ENCODE assay signal across 30 mouse cellular contexts in the genomic region with DNA sequence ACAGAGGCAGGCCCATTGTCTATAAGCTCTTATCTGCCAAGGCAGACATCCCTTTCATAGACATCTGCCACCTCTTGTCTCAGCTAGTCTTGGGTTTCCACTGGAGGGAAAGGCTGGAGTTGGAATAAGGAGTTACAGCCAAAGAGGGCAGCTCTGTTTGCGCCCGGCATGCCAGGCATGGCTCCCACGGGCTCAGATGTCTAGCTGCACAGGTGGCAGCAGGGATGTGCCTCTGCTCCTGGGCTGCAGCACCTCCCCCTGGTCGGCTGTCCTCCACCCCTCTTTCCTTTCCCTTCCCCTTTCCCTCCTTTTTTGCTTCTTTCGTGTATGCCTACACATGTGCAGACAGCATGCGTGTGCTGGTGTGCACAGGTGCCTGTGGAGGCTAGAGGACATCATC. TPM values are rescaled to one million over a fixed set of nuclear protein-coding genes. Genes with fewer than 3 reads are reported as not detected.
DNase-seq lines count a peak whose midpoint lies in the region; ATAC-seq lines count a peak whose summit lies in the region.
"Had no signal": no experiment of that assay in that cellular context is flagged by ENCODE, and none has a peak within 500 bp of the region (broad histone marks: within the 10 kb centered on the region; RNA-seq: fewer than 3 reads in every experiment).

No protein-coding gene starts in this region.

- no peak overlapping the region for H3K4me2 ChIP-seq in forebrain, embryonic 13.5 days
- no peak overlapping the region for H3K4me2 ChIP-seq in kidney, embryonic 14.5 days (replicated peaks; ENCODE audit: low read depth, low read length)
- H3K4me2 ChIP-seq: heart, embryonic 12.5 days; hindbrain, embryonic 15.5 days; liver, embryonic 13.5 days; midbrain, embryonic 15.5 days; neural tube, embryonic 12.5 days had no signal

- H3K9me3 ChIP-seq in forebrain, embryonic 10.5 days: no peaks in the 10 kb centered on the region
- H3K9me3 ChIP-seq in forebrain, embryonic 13.5 days (replicated peaks): no peaks in the 10 kb centered on the region
- no peaks in the 10 kb centered on the region for H3K9me3 ChIP-seq in kidney, embryonic 14.5 days (ENCODE audit: control insufficient read depth, low read length)
- H3K9me3 ChIP-seq in megakaryocyte, embryonic 14.5 days: no peaks in the 10 kb centered on the region
- H3K9me3 ChIP-seq: heart, embryonic 12.5 days; hindbrain, embryonic 15.5 days; liver, embryonic 13.5 days; midbrain, embryonic 15.5 days; neural tube, embryonic 12.5 days had no signal

- DNase-seq in forebrain, embryonic 10.5 days (ENCODE audit: extremely low spot score, low spot score): no peak
- no peak for DNase-seq in kidney, adult 11 months
- DNase-seq in B cell, adult 2 months: no peak
- DNase-seq: adrenal gland, postnatal 25 days; cerebellum, adult 2 months; cerebellum, postnatal 25 days; heart, adult 2 months; heart, postnatal 4 days; kidney, adult 2 months; kidney, postnatal 25 days; liver, embryonic 13.5 days; lung, adult 18-20 months; lung, postnatal 4 days; right cerebral cortex, postnatal 4 days; thymus, adult 2 months; thymus, postnatal 36 days had no signal

- 0 out of 2 replicates have a peak, but pooled peaks cover 5% of the 10 kb centered on the region for H3K27me3 ChIP-seq in forebrain, embryonic 10.5 days (ENCODE audit: poor library complexity, severe bottlenecking)
- no peaks in the 10 kb centered on the region for H3K27me3 ChIP-seq in forebrain, embryonic 13.5 days
- H3K27me3 ChIP-seq in kidney, embryonic 14.5 days (ENCODE audit: control insufficient read depth, insufficient read depth, low read length): no peaks in the 10 kb centered on the region
- H3K27me3 ChIP-seq in megakaryocyte, embryonic 14.5 days (replicated peaks): peaks cover 87% of the 10 kb centered on the region
- H3K27me3 ChIP-seq: heart, embryonic 12.5 days; hindbrain, embryonic 15.5 days; liver, embryonic 13.5 days; midbrain, embryonic 15.5 days had no signal

- H3K36me3 ChIP-seq in forebrain, embryonic 10.5 days (replicated peaks): no peaks in the 10 kb centered on the region
- H3K36me3 ChIP-seq in forebrain, embryonic 13.5 days (ENCODE audit: poor library complexity, severe bottlenecking): no peaks in the 10 kb centered on the region
- no peaks in the 10 kb centered on the region for H3K36me3 ChIP-seq in kidney, embryonic 14.5 days (ENCODE audit: control insufficient read depth, insufficient read depth, low read length)
- no peaks in the 10 kb centered on the region for H3K36me3 ChIP-seq in megakaryocyte, embryonic 14.5 days (replicated peaks; ENCODE audit: low read length)
- H3K36me3 ChIP-seq: heart, embryonic 12.5 days; hindbrain, embryonic 15.5 days; liver, embryonic 13.5 days; midbrain, embryonic 15.5 days; neural tube, embryonic 12.5 days had no signal

- H3K4me3 ChIP-seq in forebrain, embryonic 10.5 days: no peak overlapping the region
- no peak overlapping the region for H3K4me3 ChIP-seq in forebrain, embryonic 13.5 days
- H3K4me3 ChIP-seq in kidney, embryonic 14.5 days (ENCODE audit: low read length): no peak overlapping the region
- peak overlapping the region; percentile 64 for H3K4me3 ChIP-seq in megakaryocyte, embryonic 14.5 days (replicated peaks)
- H3K4me3 ChIP-seq: heart, adult 2 months; heart, embryonic 12.5 days; hindbrain, embryonic 15.5 days; liver, embryonic 13.5 days; midbrain, embryonic 15.5 days; neural tube, embryonic 12.5 days had no signal

- WGBS in forebrain, embryonic 10.5 days: 80% methylated on average over 6 of the region's 6 CpGs
- 87% methylated on average over 6 of the region's 6 CpGs for WGBS in forebrain, embryonic 13.5 days
- 77% methylated on average over 6 of the region's 6 CpGs for WGBS in kidney, embryonic 14.5 days

- H3K27ac ChIP-seq in forebrain, embryonic 10.5 days: peak overlapping the region; percentile 22; the same call in 1 of the 2 replicates
- H3K27ac ChIP-seq in forebrain, embryonic 13.5 days: no peak overlapping the region
- H3K27ac ChIP-seq in kidney, embryonic 14.5 days (ENCODE audit: low read depth, low read length): no peak overlapping the region
- H3K27ac ChIP-seq: heart, adult 2 months; hindbrain, embryonic 15.5 days; liver, embryonic 13.5 days; midbrain, embryonic 15.5 days; neural tube, embryonic 12.5 days had no signal

- H3K4me1 ChIP-seq in forebrain, embryonic 10.5 days: peaks cover 29% of the 10 kb centered on the region
- peaks cover 27% of the 10 kb centered on the region for H3K4me1 ChIP-seq in forebrain, embryonic 13.5 days
- peaks cover 12% of the 10 kb centered on the region; the same call in 1 of the 2 replicates for H3K4me1 ChIP-seq in kidney, embryonic 14.5 days (ENCODE audit: control insufficient read depth, insufficient read depth, low read length)
- peaks cover 75% of the 10 kb centered on the region for H3K4me1 ChIP-seq in megakaryocyte, embryonic 14.5 days
- H3K4me1 ChIP-seq: liver, embryonic 13.5 days had no signal

- ATAC-seq in forebrain, embryonic 13.5 days: no peak
- ATAC-seq in kidney, embryonic 14.5 days (ENCODE audit: low FRiP score, low TSS enrichment): peak; percentile 18; the same call in 1 of the 2 replicates
- ATAC-seq in megakaryocyte, adult 5-6 weeks (ENCODE audit: poor library complexity, severe bottlenecking): no peak
- ATAC-seq: CD4-positive, CD25-positive, alpha-beta regulatory T cell, adult 4 months; forebrain, embryonic 16.5 days; inflammation-experienced regulatory T-cells, adult 6 months; lung, postnatal 0 days; midbrain, embryonic 15.5 days had no signal

- H3K9ac ChIP-seq in forebrain, embryonic 13.5 days: no peak overlapping the region
- no peak overlapping the region for H3K9ac ChIP-seq in kidney, embryonic 14.5 days (ENCODE audit: low read depth, low read length)
- H3K9ac ChIP-seq: heart, embryonic 12.5 days; hindbrain, embryonic 15.5 days; liver, embryonic 13.5 days; midbrain, embryonic 15.5 days; neural tube, embryonic 12.5 days had no signal

RNA-seq across cellular contexts. Expression of gene 1810010D01Rik, which starts 15.1 kb away (rescaled TPM):
- 0.16 and 0.31 TPM in 2 replicates for polyA plus RNA-seq in forebrain, embryonic 10.5 days (2016; fragmentation: Nextera tagmentation; extraction: Ambion mirVana)
- polyA plus RNA-seq in forebrain, embryonic 13.5 days (2015; fragmentation: Nextera tagmentation; extraction: Ambion mirVana): 0.28 and 0.49 TPM in 2 replicates
- 0.46 TPM in 1 of 2 replicates, not detected in the other for polyA plus RNA-seq in kidney, embryonic 14.5 days (2014; fragmentation: Nextera tagmentation; extraction: Ambion mirVana)
- polyA plus RNA-seq in megakaryocyte, embryonic 14.5 days (2012; ENCODE audit: insufficient read depth, low replicate concordance): 1.3 and 2.1 TPM in 2 replicates
- total RNA-seq in megakaryocyte, adult 5-6 weeks (2015): not detected in 2 replicates
- not detected in 2 replicates for total RNA-seq in megakaryocyte, adult 5-6 weeks (2017)
- total RNA-seq: heart, adult 2 months; left cerebral cortex, postnatal 14 days had no signal
- polyA plus RNA-seq: CD4-positive, CD25-positive, alpha-beta regulatory T cell, adult 4 months; forebrain, embryonic 16.5 days; heart, postnatal 0 days; hindbrain, embryonic 15.5 days; inflammation-experienced regulatory T-cells, adult 6 months; midbrain, embryonic 15.5 days had no signal
